Mouse (Mus musculus) CH12.LX (cell line): Measurements from ENCODE around the gene Ppy. TPM values are rescaled to one million over a fixed set of nuclear protein-coding genes. Genes with fewer than 3 reads are reported as not detected.

ENCODE experiments used
- DNase-seq: peaks from one replicate; pipeline ENCODE4 v3.0.0-alpha.2; 2013; ENCODE audit errors: extremely low read depth
- H3K27ac ChIP-seq: 2 replicates; pipeline ENCODE4 v1.5.1; 2012; ENCODE audit warnings: low read depth, mild to moderate bottlenecking, control low read depth, moderate library complexity; ENCODE audit not compliant: insufficient read depth
- H3K27me3 ChIP-seq: replicated peaks from 2 replicates; pipeline ENCODE3; 2012; ENCODE audit warnings: inconsistent platforms
- H3K36me3 ChIP-seq, 2 experiments: replicated peaks in 1 of 2; 2 replicates each; pipeline versions ENCODE3 to v1.6.1; 2012; ENCODE audit warnings: inconsistent platforms in 1 of 2, low read length in 1 of 2, mild to moderate bottlenecking in 1 of 2, mixed read lengths in 1 of 2, moderate library complexity in 1 of 2; ENCODE audit not compliant: control insufficient read depth in 1 of 2, insufficient read depth in 1 of 2
- H3K4me1 ChIP-seq, 2 experiments: 2 replicates each; pipeline ENCODE4 v1.6.1; 2012; ENCODE audit warnings: inconsistent platforms in 1 of 2, moderate library complexity in 1 of 2; ENCODE audit not compliant: insufficient read depth in 2 of 2, control insufficient read depth in 1 of 2
- H3K4me2 ChIP-seq: 2 replicates; pipeline ENCODE4 v1.6.1; 2012; ENCODE audit warnings: low read depth, mild to moderate bottlenecking, control low read depth; ENCODE audit not compliant: poor library complexity, insufficient read depth, severe bottlenecking
- H3K4me3 ChIP-seq, 3 experiments: fragments of 150-350 bp in 1 of 3; sonication (generic) in 1 of 3; replicated peaks in 1 of 3; 2 replicates each; pipeline versions ENCODE3 to v1.5.1; 2011 to 2012; ENCODE audit warnings: low read depth in 2 of 3, low read length in 2 of 3, mild to moderate bottlenecking in 2 of 3, moderate library complexity in 2 of 3, control low read depth in 1 of 3, improper control_type of control experiment in 1 of 3, inconsistent platforms in 1 of 3, mixed read lengths in 1 of 3; ENCODE audit not compliant: poor library complexity in 1 of 3
- H3K79me2 ChIP-seq: replicated peaks from 2 replicates; pipeline ENCODE4 v1.6.1; 2012; ENCODE audit warnings: mild to moderate bottlenecking, moderate library complexity; ENCODE audit not compliant: control insufficient read depth, poor library complexity, insufficient read depth, severe bottlenecking; ENCODE audit errors: extremely low read depth
- H3K9ac ChIP-seq: 2 replicates; pipeline ENCODE4 v1.6.1; 2012; ENCODE audit warnings: low read depth, mild to moderate bottlenecking, control low read depth, moderate library complexity; ENCODE audit not compliant: insufficient read depth
- H3K9me3 ChIP-seq: replicated peaks from 2 replicates; pipeline ENCODE3; 2012; ENCODE audit warnings: low read length, inconsistent platforms, mixed read lengths
- CHD1 ChIP-seq: IDR thresholded peaks from 2 replicates; pipeline ENCODE4 v1.6.1; 2012; ENCODE audit warnings: low read depth, low read length, improper control_type of control experiment, inconsistent platforms
- CTCF ChIP-seq, 2 experiments: IDR thresholded peaks in 1 of 2; conservative IDR thresholded peaks in 1 of 2; 2 replicates each; pipeline ENCODE4 v1.5.1; 2011 to 2012; ENCODE audit warnings: low read depth in 2 of 2, low read length in 2 of 2, improper control_type of control experiment in 1 of 2, inconsistent platforms in 1 of 2, mild to moderate bottlenecking in 1 of 2, moderate library complexity in 1 of 2
- ELF1 ChIP-seq: IDR thresholded peaks from 2 replicates; pipeline ENCODE4 v1.6.1; 2014; ENCODE audit warnings: low read depth, mild to moderate bottlenecking, inconsistent platforms, low read length, improper control_type of control experiment
- ETS1 ChIP-seq: conservative IDR thresholded peaks from 2 replicates; pipeline ENCODE4 v1.6.1; 2012; ENCODE audit warnings: low read depth, mild to moderate bottlenecking, inconsistent platforms, low read length, improper control_type of control experiment, moderate library complexity
- GABPA ChIP-seq: IDR thresholded peaks from 2 replicates; pipeline ENCODE4 v1.6.1; 2012; ENCODE audit warnings: low read depth, low read length, improper control_type of control experiment, inconsistent platforms; ENCODE audit not compliant: insufficient replicate concordance
- IRF4 ChIP-seq: IDR thresholded peaks from 2 replicates; pipeline ENCODE4 v1.6.1; 2014; ENCODE audit warnings: low read depth, mild to moderate bottlenecking, inconsistent platforms, low read length, improper control_type of control experiment
- MAX ChIP-seq: IDR thresholded peaks from 2 replicates; pipeline ENCODE4 v1.6.1; 2011; ENCODE audit warnings: low read length, improper control_type of control experiment
- MAZ ChIP-seq: IDR thresholded peaks from 2 replicates; pipeline ENCODE4 v1.6.1; 2012; ENCODE audit warnings: low read depth, mild to moderate bottlenecking, inconsistent platforms, low read length, improper control_type of control experiment, moderate library complexity
- MXI1 ChIP-seq: IDR thresholded peaks from 2 replicates; pipeline ENCODE4 v1.6.1; 2011; ENCODE audit warnings: mild to moderate bottlenecking, low read depth, low read length, improper control_type of control experiment
- MYC ChIP-seq: IDR thresholded peaks from 2 replicates; pipeline ENCODE4 v1.6.1; 2011; ENCODE audit warnings: low read depth, mild to moderate bottlenecking, improper control_type of control experiment, low read length
- NELFE ChIP-seq: IDR thresholded peaks from 2 replicates; pipeline ENCODE4 v1.6.1; 2011; ENCODE audit warnings: low read depth, low read length, improper control_type of control experiment
- POLR2A ChIP-seq: IDR thresholded peaks from 2 replicates; pipeline ENCODE4 v1.6.1; 2011; ENCODE audit warnings: low read depth, mild to moderate bottlenecking, improper control_type of control experiment, low read length
- RCOR1 ChIP-seq: conservative IDR thresholded peaks from 2 replicates; pipeline ENCODE4 v1.6.1; 2012; ENCODE audit warnings: low read depth, mild to moderate bottlenecking, inconsistent platforms, low read length, improper control_type of control experiment
- SIN3A ChIP-seq: IDR thresholded peaks from 2 replicates; pipeline ENCODE4 v1.6.1; 2012; ENCODE audit warnings: low read length, improper control_type of control experiment, inconsistent platforms
- SMC3 ChIP-seq: IDR thresholded peaks from 2 replicates; pipeline ENCODE4 v1.6.1; 2011; ENCODE audit warnings: low read depth, low read length, improper control_type of control experiment
- USF1 ChIP-seq: IDR thresholded peaks from 2 replicates; pipeline ENCODE4 v1.6.1; 2014; ENCODE audit warnings: low read depth, mild to moderate bottlenecking, inconsistent platforms, low read length, improper control_type of control experiment
- ZC3H11A ChIP-seq: IDR thresholded peaks from 2 replicates; pipeline ENCODE4 v1.6.1; 2012; ENCODE audit warnings: low read depth, mild to moderate bottlenecking, inconsistent platforms, low read length, improper control_type of control experiment
- dilution Hi-C: fragments of 300-500 bp; cut with MboI; formaldehyde crosslinking; loops from 2 replicates; pipeline ENCODE4 v1.14.3; 2020; ENCODE audit warnings: low sequenced_read_pairs; ENCODE audit not compliant: extremely low pct_unique_long_range_greater_than_20kb, extremely low pct_ligation_motif_present
- in situ Hi-C: fragments of 300-500 bp; cut with MboI; formaldehyde crosslinking; loops from 3 replicates; pipeline ENCODE4 v1.14.3; 2019; ENCODE audit warnings: low sequenced_read_pairs, low pct_ligation_motif_present, low pct_unique_long_range_greater_than_20kb, mixed read lengths
- polyA plus RNA-seq: library from polyadenylated mRNA; unstranded; fragments of >175 nt; gene quantifications from 2 replicates; pipeline ENCODE4 v1.2.1, GENCODE M21; 2012; ENCODE audit warnings: low read depth; ENCODE audit not compliant: insufficient read length
- total RNA-seq, 2 experiments: library from RNA; depleted of rRNA; stranded (reverse); fragments of 300-350 nt in 1 of 2; fragments of >200 nt in 1 of 2; gene quantifications; 2 replicates each; pipeline ENCODE4 v1.2.3; 2012 to 2014

Gene Ppy
- total and polyA plus RNA-seq, 3 experiments: not detected

GRCm38 (mm10) chr11:102096446-102096845, 4.7 kb downstream of the Ppy start:
- H3K4me1 ChIP-seq: peaks cover 8 to 13% of the 10 kb centered on the region in 2 experiments
- DNase-seq: no peak
- in situ Hi-C loops (loop anchor here (5.0 kb wide), 1 partner anchor 34 kb away; no protein-coding TSS in a partner anchor), dilution Hi-C loops (no loop called here)
- no peaks in the 10 kb centered on the region for H3K79me2 ChIP-seq
- H3K36me3 ChIP-seq: no peaks in the 10 kb centered on the region
- H3K9ac ChIP-seq: no peak overlapping the region
- peak overlapping the region; percentile 52 for H3K4me2 ChIP-seq
- TF ChIP-seq ELF1 (0 out of 2 replicates have a peak, but pooled peaks have one; percentile 16), POLR2A (no peak), NELFE (0 out of 2 replicates have a peak, but pooled peaks have one; percentile 1)
- H3K27me3 ChIP-seq: peaks cover 97% of the 10 kb centered on the region
- no peaks in the 10 kb centered on the region for H3K9me3 ChIP-seq
- H3K4me3 ChIP-seq: no peak overlapping the region
- no peak overlapping the region for H3K27ac ChIP-seq

DNA sequence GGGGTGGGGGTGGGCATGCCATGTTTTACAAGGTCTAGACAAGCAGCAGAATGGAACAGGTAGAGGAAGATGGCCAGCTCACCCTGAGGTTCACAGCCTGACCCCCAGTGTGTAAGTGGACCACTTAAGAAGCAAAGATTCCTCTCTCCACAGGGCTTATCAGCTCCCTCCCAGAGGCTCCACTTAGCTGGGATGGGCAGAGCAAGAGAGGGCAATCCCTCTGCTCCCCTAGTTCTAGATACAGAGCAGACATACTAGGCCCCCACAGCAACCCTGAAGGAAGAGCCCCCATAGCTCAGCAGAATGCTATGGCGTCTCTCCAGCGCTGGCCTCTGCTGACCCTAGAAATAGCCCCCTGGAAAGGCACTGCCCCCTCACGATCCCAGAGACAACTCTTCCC, 5.4 kb downstream of the Ppy start:
- Histone ChIP-seq H3K4me2 (no peak overlapping the region), H3K9me3 (no peaks in the 10 kb centered on the region), H3K4me1 (peaks cover 8 to 10% of the 10 kb centered on the region in 2 experiments), H3K9ac (no peak overlapping the region), H3K27ac (no peak overlapping the region), H3K36me3 (no peaks in the 10 kb centered on the region), H3K4me3 (no peak overlapping the region), H3K79me2 (no peaks in the 10 kb centered on the region), H3K27me3 (peaks cover 95% of the 10 kb centered on the region)
- TF ChIP-seq MAZ (no peak), GABPA (no peak), USF1 (no peak), MAX (no peak), ZC3H11A (no peak), MYC (no peak), SMC3 (no peak), IRF4 (no peak), ETS1 (no peak), CHD1 (no peak), MXI1 (no peak), CTCF (conservative IDR thresholded peaks at IDR 0.05 in 1 of 2, IDR thresholded peaks at IDR 0.05 in 1 of 2; ENCODE audit: low read depth in 2 of 2, low read length in 2 of 2) (no peak), SIN3A (no peak), RCOR1 (no peak)
- dilution Hi-C loops: no loop called here
- no peak for DNase-seq
- in situ Hi-C loops: loop anchor here (5.0 kb wide), 1 partner anchor 33 kb away; no protein-coding TSS in a partner anchor
